Mouse (Mus musculus) hindbrain, embryonic 10.5 days (tissue): ENCODE results near the gene C2. TPM values are rescaled to one million over a fixed set of nuclear protein-coding genes. Genes with fewer than 3 reads are reported as not detected.
"Not testable (repeated sequence)": the region's sequence is repeated elsewhere in the genome, so short reads cannot be mapped to it uniquely, and the experiment has no call there.

Experiments
- DNase-seq: peaks from one replicate; pipeline ENCODE4 v3.0.0-alpha.2; 2017; ENCODE audit warnings: low spot score
- H3K27ac ChIP-seq: fragments of 300-500 bp; sonication (generic); 2 replicates; pipeline ENCODE4 v1.5.1; 2016; ENCODE audit warnings: mild to moderate bottlenecking, moderate library complexity
- H3K27me3 ChIP-seq: fragments of 300-500 bp; sonication (generic); 2 replicates; pipeline ENCODE4 v1.6.1; 2016; ENCODE audit warnings: mild to moderate bottlenecking; ENCODE audit not compliant: poor library complexity, insufficient read depth, severe bottlenecking
- H3K36me3 ChIP-seq: fragments of 300-500 bp; sonication (generic); 2 replicates; pipeline ENCODE4 v1.6.1; 2016; ENCODE audit warnings: mild to moderate bottlenecking, moderate library complexity
- H3K4me1 ChIP-seq: fragments of 300-500 bp; sonication (generic); replicated peaks from 2 replicates; pipeline ENCODE4 v1.6.1; 2016; ENCODE audit warnings: mild to moderate bottlenecking
- H3K4me3 ChIP-seq: fragments of 300-500 bp; sonication (generic); 2 replicates; pipeline ENCODE4 v1.5.1; 2016; ENCODE audit warnings: mild to moderate bottlenecking, moderate library complexity
- H3K9me3 ChIP-seq: fragments of 300-500 bp; sonication (generic); 2 replicates; pipeline ENCODE4 v1.6.1; 2016; ENCODE audit warnings: mild to moderate bottlenecking, moderate library complexity
- WGBS: fragments of 180-500 bp; shearing (Covaris S2); methylation state at CpG from one replicate; pipeline ENCODE4 v1.1.7; 2016; 5-methylcytosine and 5-hydroxymethylcytosine counted together
- polyA plus RNA-seq: library from polyadenylated mRNA; unstranded; fragments of >200 nt; fragmentation: Nextera tagmentation; extraction: Ambion mirVana; gene quantifications from 2 replicates; pipeline ENCODE4 v1.2.1, GENCODE M21; 2016

Gene C2
- polyA plus RNA-seq, 1 experiment from 2014 or later = 1.0 TPM

DNA sequence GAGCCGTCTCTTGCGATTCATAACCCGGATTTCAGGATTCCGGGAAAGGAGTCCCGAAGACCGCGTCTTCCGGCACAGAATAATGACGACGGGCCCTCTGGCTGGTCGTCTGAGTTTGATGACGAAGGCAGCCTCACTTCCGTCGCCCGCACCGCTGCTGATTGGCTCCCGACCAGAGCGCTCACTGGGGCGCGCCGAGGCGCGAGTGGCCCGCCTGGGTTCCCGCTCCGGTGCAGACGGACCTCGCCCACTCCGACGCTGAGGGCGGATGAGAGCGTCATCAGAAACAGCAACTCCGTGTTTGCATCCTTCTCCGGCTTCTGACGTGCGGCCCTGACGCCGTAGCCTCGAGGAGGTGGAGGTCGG, 61.2 kb downstream of the C2 start, which contains the start of the genes Stk19 and Dxo:
Gene Stk19 (minus strand): TSS at position 90 of the 366 bp plus-strand sequence.
Gene Dxo (plus strand): TSS at position 164 of the 366 bp plus-strand sequence.
- under 1% methylated on average over 40 of the region's 40 CpGs for whole genome bisulfite sequencing

DNA sequence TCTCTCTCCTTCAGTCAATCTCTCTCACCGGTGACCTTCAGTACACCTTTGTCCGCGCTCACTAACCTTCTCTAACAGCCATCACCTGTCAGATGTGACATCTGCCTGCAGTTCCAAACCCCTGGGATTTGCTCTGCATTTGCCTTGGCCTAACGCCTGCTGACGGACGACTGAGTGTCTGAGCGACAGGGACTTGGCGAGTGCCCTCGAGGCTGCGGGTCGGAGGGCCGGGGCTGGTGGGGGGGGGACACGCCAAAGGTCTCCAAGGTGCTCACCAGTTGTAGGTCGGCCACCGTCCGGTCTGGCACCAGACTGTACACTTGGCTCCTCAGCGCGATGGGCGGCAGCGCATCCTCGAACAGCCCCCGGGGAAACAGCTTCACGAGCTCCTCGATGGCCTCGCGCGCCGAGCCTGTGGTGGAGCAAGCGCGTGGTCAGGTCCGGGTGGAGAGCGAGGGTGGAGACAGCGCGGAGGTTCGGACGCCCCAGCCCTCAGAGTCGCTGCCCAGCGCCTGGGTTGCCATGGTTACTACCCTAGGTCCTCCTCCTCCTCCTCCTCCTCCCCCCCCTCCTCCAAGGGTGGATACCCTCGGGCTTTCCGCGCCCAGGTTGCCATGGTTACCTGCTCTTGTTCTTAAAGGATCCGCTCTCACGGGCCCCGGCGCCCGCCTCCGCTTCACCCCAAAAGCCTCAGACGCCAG, 61.8 kb downstream of the C2 start:
- Histone ChIP-seq H3K4me3 (peak overlapping the region; percentile 86), H3K4me1 (peaks cover 32% of the 10 kb centered on the region), H3K9me3 (no peaks in the 10 kb centered on the region), H3K36me3 (peaks cover 68% of the 10 kb centered on the region), H3K27ac (peak overlapping the region; percentile 87), H3K27me3 (no peaks in the 10 kb centered on the region)
- WGBS = 4% methylated on average over 48 of the region's 48 CpGs
- no peak for DNase-seq

More for the DNA sequence above, 61.2 kb downstream of the C2 start, which contains the start of the genes Stk19 and Dxo:
- Histone ChIP-seq H3K36me3 (peaks cover 68% of the 10 kb centered on the region), H3K4me3 (peak within 1 kb of the TSS; percentile 86), H3K4me1 (peaks cover 32% of the 10 kb centered on the region), H3K27ac (peak within 1 kb of the TSS; percentile 87), H3K27me3 (no peaks in the 10 kb centered on the region), H3K9me3 (no peaks in the 10 kb centered on the region)
- DNase-seq = peak; percentile 97

DNA sequence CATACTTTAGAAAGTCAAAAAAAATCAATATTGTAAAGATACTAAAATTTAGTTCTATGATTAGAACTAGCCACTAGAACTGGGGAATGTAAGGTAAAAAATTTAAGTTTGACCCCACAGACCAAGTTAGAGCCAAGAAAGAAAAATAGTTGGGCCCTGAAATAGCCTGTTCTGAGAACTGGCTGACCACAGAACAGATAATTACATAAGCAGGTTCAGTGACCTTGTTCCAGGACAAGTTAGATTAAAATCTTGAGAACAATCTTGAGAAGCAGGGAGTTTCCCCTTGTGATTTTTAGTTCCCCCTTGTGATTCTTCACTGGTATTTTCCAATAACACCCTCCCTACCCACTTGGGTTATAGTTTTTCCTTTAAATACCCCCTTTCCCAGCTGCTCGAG, 67.3 kb downstream of the C2 start:
- DNase-seq, H3K27me3 ChIP-seq, H3K27ac ChIP-seq, H3K9me3 ChIP-seq, H3K4me3 ChIP-seq, H3K4me1 ChIP-seq: not testable (repeated sequence)
- 94% methylated on average over 1 of the region's 1 CpGs for WGBS
- peaks cover 88% of the 10 kb centered on the region for H3K36me3 ChIP-seq

DNA sequence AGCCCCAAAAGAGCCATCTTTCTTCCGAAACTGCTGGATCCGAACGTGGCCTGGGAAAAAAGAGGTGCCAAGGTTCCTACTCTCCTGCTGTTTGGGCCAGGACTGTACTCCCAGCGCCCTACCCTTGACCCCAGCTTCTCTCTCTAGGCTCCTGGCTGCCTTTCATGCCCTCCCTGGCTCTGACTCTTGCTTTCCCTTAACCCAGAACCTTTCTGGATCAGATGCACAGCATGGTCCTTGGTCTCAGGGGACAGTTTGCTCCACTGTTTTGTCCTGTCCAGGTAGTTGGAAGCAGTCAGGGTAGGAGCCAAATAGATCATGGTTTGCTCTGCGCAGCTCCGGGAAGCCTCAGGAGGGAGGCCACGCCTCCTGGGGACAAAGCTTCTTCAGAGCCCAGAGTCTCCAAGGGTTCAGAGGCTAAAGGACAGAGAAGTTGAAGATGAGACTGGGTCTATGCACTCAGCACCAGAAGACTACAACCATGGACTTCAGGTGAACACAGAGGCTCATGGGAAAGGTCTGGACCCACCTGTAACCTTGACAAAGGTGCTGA, 83.2 kb downstream of the C2 start:
- no peaks in the 10 kb centered on the region for H3K36me3 ChIP-seq
- H3K4me1 ChIP-seq = no peaks in the 10 kb centered on the region
- H3K27me3 ChIP-seq = no peaks in the 10 kb centered on the region
- H3K4me3 ChIP-seq = no peak overlapping the region
- 77% methylated on average over 7 of the region's 7 CpGs for WGBS
- no peak overlapping the region for H3K27ac ChIP-seq
- no peak for DNase-seq
- H3K9me3 ChIP-seq = no peaks in the 10 kb centered on the region

DNA sequence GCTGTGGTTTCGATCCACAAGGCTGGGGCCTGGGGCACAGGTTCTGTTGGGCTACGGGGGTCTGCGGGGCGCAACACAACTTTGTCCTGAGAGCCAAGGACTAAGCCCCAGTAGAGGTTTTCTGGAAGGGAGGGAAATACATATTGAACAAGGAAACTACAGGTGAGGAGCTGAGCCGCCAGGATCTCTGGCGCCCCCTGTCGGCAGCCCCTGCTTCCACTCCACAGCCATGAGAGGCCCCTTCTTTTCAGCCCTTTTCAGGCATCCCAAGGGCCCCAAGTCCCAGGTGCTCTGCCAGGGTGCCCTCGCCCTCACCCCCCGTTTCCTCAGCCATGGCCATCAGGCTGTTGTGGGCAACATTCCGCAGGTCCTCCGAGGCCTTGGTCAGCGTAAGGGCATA, 84.3 kb downstream of the C2 start:
- DNase-seq = peak; percentile 26
- 60% methylated on average over 12 of the region's 12 CpGs for WGBS
- not testable (repeated sequence) for H3K4me3 ChIP-seq, H3K27me3 ChIP-seq, H3K9me3 ChIP-seq, H3K4me1 ChIP-seq, H3K27ac ChIP-seq, H3K36me3 ChIP-seq

Other genes starting within 250 kb of the C2 start
- 0.01 and 0.02 TPM in 2 replicates for gene Tnxb, start 227.7 kb downstream of the C2 start, polyA plus RNA-seq
- not detected in 2 replicates for gene C4b, start 154.4 kb downstream of the C2 start, polyA plus RNA-seq
- gene Cyp21a1, start 93.7 kb downstream of the C2 start, polyA plus RNA-seq = not detected in 2 replicates
- gene Stk19, start 61.3 kb downstream of the C2 start, polyA plus RNA-seq = 29.0 and 34.4 TPM in 2 replicates
- gene Dxo, start 61.2 kb downstream of the C2 start, polyA plus RNA-seq = 83.2 and 83.7 TPM in 2 replicates
- 58.2 and 65.1 TPM in 2 replicates for gene Skiv2l, start 48.1 kb downstream of the C2 start, polyA plus RNA-seq
- 137 and 139 TPM in 2 replicates for gene Nelfe, start 47.9 kb downstream of the C2 start, polyA plus RNA-seq
- gene Cfb, start 35.7 kb downstream of the C2 start, polyA plus RNA-seq = 1.9 TPM in 2 replicates
- 5.2 and 5.6 TPM in 2 replicates for gene Zbtb12, start 18.8 kb downstream of the C2 start, polyA plus RNA-seq
- gene Gm20547, start 16.2 kb downstream of the C2 start, polyA plus RNA-seq = 0.14 TPM in 1 of 2 replicates, not detected in the other
- gene Ehmt2, start 204 bp upstream of the C2 start, polyA plus RNA-seq = 98.2 and 100 TPM in 2 replicates
- gene Slc44a4, start 16.2 kb upstream of the C2 start, polyA plus RNA-seq = 0.41 TPM in 1 of 2 replicates, not detected in the other
- 16.2 and 20.7 TPM in 2 replicates for gene Neu1, start 33.0 kb upstream of the C2 start, polyA plus RNA-seq
- gene Hspa1b, start 61.0 kb upstream of the C2 start, polyA plus RNA-seq = 0.09 and 0.20 TPM in 2 replicates
- 0.42 TPM in 1 of 2 replicates, not detected in the other for gene Gm20481, start 71.6 kb upstream of the C2 start, polyA plus RNA-seq
- gene Hspa1a, start 73.9 kb upstream of the C2 start, polyA plus RNA-seq = 0.90 and 1.7 TPM in 2 replicates
- gene Hspa1l, start 74.4 kb upstream of the C2 start, polyA plus RNA-seq = 0.76 and 0.78 TPM in 2 replicates
- gene Lsm2, start 83.6 kb upstream of the C2 start, polyA plus RNA-seq = 278 and 314 TPM in 2 replicates
- 176 and 199 TPM in 2 replicates for gene Vars, start 102.7 kb upstream of the C2 start, polyA plus RNA-seq
- gene Vwa7, start 118.3 kb upstream of the C2 start, polyA plus RNA-seq = 0.10 and 0.24 TPM in 2 replicates
- 5.2 and 5.6 TPM in 2 replicates for gene Sapcd1, start 129.8 kb upstream of the C2 start, polyA plus RNA-seq
- gene Msh5, start 148.5 kb upstream of the C2 start, polyA plus RNA-seq = 3.9 and 6.4 TPM in 2 replicates
- 232 and 239 TPM in 2 replicates for gene Clic1, start 151.7 kb upstream of the C2 start, polyA plus RNA-seq
- gene Ddah2, start 160.8 kb upstream of the C2 start, polyA plus RNA-seq = 536 and 664 TPM in 2 replicates
- 0.20 and 0.27 TPM in 2 replicates for gene Ly6g6c, start 167.1 kb upstream of the C2 start, polyA plus RNA-seq
- 0.76 and 1.1 TPM in 2 replicates for gene Mpig6b, start 167.9 kb upstream of the C2 start, polyA plus RNA-seq
- 0.76 and 0.97 TPM in 2 replicates for gene Ly6g6e, start 178.6 kb upstream of the C2 start, polyA plus RNA-seq
- 2.1 and 2.4 TPM in 2 replicates for gene Ly6g6d, start 179.8 kb upstream of the C2 start, polyA plus RNA-seq
- 0.67 and 0.80 TPM in 2 replicates for gene Ly6g6f, start 187.3 kb upstream of the C2 start, polyA plus RNA-seq
- 58.2 and 67.1 TPM in 2 replicates for gene Abhd16a, start 191.0 kb upstream of the C2 start, polyA plus RNA-seq
- gene Ly6g5c, start 210.0 kb upstream of the C2 start, polyA plus RNA-seq = not detected in 2 replicates
- 0.90 and 1.7 TPM in 2 replicates for gene Ly6g5b, start 217.2 kb upstream of the C2 start, polyA plus RNA-seq
- 33.1 and 33.5 TPM in 2 replicates for gene Gpank1, start 223.2 kb upstream of the C2 start, polyA plus RNA-seq
- 303 and 328 TPM in 2 replicates for gene Csnk2b, start 223.8 kb upstream of the C2 start, polyA plus RNA-seq
- 10.0 and 10.2 TPM in 2 replicates for gene D17H6S53E, start 228.1 kb upstream of the C2 start, polyA plus RNA-seq
- 0.16 and 0.49 TPM in 2 replicates for gene Apom, start 233.8 kb upstream of the C2 start, polyA plus RNA-seq
- 70.3 and 77.6 TPM in 2 replicates for gene Bag6, start 236.9 kb upstream of the C2 start, polyA plus RNA-seq